Mouse (Mus musculus): ENCODE results near the gene Rab8b. TPM values are rescaled to one million over a fixed set of nuclear protein-coding genes. Genes with fewer than 3 reads are reported as not detected.

Rab8b gene
- polyA plus RNA-seq (2015; fragmentation: Nextera tagmentation; extraction: Ambion mirVana) = 16.2 and 17.0 TPM in 2 replicates

DNA sequence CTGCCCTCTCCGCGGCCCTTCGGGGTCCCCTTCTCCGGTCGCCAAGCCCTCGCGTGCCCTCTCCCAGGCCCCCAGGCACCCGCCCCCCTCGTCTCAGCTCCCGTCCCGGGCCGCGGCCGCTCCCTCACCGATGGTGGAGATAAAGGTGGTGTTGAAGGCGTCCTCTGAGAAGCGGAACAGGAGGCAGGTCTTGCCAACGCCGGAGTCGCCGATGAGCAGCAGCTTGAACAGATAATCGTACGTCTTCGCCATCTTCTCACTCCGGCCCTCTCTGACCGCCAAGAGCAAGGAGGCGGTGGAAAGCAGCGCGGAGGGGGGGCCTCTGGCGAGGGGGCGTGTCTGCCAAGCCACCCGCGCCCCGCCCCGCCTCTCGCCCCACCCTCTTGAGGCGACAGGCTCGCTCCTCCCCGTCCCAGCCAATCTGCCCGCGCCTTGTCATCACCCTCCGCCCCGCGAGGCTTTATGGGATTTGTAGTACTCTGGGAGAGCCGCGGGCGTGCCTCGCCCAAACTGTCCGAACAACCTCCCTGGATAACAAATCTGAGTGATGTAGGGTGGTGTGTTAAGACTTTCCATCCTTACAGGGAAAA, at the start of gene Rab8b:
Gene Rab8b (minus strand): TSS at position 306 of the 590 bp plus-strand sequence.

GRCm38 (mm10) chr9:66945647-66946641, 26.5 kb upstream of the Rab8b start, which contains the start of gene Rps27l:
Gene Rps27l, plus strand, starts transcription at chr9:66946086.

GRCm38 (mm10) chr9:66834318-66835096, 85.0 kb downstream of the Rab8b start, which contains the start of gene Aph1c:
Gene Aph1c, minus strand, starts transcription at chr9:66834726.

GRCm38 (mm10) chr9:66796739-66797138, 122.7 kb downstream of the Rab8b start, which contains the start of gene Gm10647:
Gene Gm10647, plus strand, starts transcription at chr9:66797039.

DNA sequence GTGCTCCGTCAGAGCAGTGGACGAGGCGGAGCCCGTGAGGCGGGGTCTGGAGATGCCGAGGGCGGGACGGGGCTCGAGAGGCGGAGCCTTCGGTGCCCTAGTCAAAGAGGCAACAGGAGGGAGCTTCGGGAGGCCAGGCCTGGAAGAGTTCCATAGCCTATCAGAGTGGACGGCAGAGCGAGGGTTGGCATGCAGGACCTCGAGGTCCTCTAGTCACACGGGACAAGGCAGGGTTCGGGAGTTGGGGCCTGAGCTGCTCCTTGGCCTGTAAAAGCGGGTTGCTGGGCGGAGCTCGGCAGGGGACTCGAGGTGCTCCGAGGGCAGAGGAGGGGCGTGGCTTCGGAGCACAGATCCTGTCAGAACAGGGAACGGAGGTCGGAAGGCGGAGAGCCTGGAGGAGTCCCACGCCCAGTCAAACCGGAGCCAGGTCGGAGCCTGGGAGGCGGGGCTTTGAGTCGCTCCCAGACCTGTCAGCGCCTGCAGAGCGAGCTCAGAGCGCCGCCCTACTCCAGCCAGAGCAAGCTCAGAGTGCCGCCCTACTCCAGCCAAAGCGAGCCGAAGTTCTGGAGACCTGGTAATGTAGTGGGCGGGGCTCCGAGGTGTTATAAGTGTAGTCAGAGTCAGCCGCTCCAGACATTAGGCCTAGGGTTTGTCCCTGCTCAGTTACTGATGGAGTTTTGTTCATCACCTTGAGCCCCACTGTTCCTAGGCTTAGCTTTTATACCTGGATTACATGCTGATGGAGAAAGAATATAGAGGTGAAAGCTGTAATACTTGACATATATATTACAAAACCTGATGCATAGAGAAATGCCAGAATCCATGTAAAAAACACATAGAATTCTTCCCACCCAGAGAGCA, 123.8 kb downstream of the Rab8b start, which contains the start of gene Aph1b:
Gene Aph1b (minus strand): TSS at position 27 of the 861 bp plus-strand sequence.

Other genes with a start within 250 kb of the Rab8b start
- gene Car12, start 206.0 kb downstream of the Rab8b start, polyA plus RNA-seq (2015; fragmentation: Nextera tagmentation; extraction: Ambion mirVana) = 0.30 and 0.53 TPM in 2 replicates
- gene Aph1b, start 124.2 kb downstream of the Rab8b start, polyA plus RNA-seq (2015; fragmentation: Nextera tagmentation; extraction: Ambion mirVana) = 6.0 and 6.9 TPM in 2 replicates
- gene Gm10647, start 122.6 kb downstream of the Rab8b start, polyA plus RNA-seq (2015; fragmentation: Nextera tagmentation; extraction: Ambion mirVana) = 0.51 and 0.61 TPM in 2 replicates
- 4.2 and 5.2 TPM in 2 replicates for gene Aph1c, start 85.0 kb downstream of the Rab8b start, polyA plus RNA-seq (2015; fragmentation: Nextera tagmentation; extraction: Ambion mirVana)
- gene Rps27l, start 26.4 kb upstream of the Rab8b start, polyA plus RNA-seq (2015; fragmentation: Nextera tagmentation; extraction: Ambion mirVana) = 780 and 880 TPM in 2 replicates
- 14.4 and 15.2 TPM in 2 replicates for gene Lactb, start 55.8 kb upstream of the Rab8b start, polyA plus RNA-seq (2015; fragmentation: Nextera tagmentation; extraction: Ambion mirVana)
- gene Tpm1, start 129.7 kb upstream of the Rab8b start, polyA plus RNA-seq (2015; fragmentation: Nextera tagmentation; extraction: Ambion mirVana) = 8,076 and 10,336 TPM in 2 replicates

Data from urinary bladder, postnatal 0 days (tissue).